Comparison of ENCODE assay signal across 8 mouse cellular contexts in genomic region chr15:76987542-76988094, GRCm38 (mm10). TPM values are rescaled to one million over a fixed set of nuclear protein-coding genes. Genes with fewer than 3 reads are reported as not detected.
DNase-seq lines count a peak whose midpoint lies in the region; ATAC-seq lines count a peak whose summit lies in the region.

No protein-coding gene starts in this region.

- no peak for ATAC-seq in liver, embryonic 15.5 days (ENCODE audit: insufficient read depth)

- no peaks in the 10 kb centered on the region for H3K4me1 ChIP-seq in liver, embryonic 15.5 days (replicated peaks)

- H3K9ac ChIP-seq in liver, embryonic 15.5 days = no peak overlapping the region

- peak; percentile 53 to 66 for DNase-seq in adrenal gland, adult (ENCODE audit: inconsistent age in 2 of 2, low spot score in 1 of 2)
- DNase-seq in adrenal gland, adult 8-10 months = no peak
- DNase-seq in urinary bladder, postnatal 25 days (ENCODE audit: low spot score) = peak; percentile 12
- DNase-seq in urinary bladder, postnatal 36 days (ENCODE audit: low spot score in 2 of 2) = no peak
- peak; percentile 60 for DNase-seq in kidney, postnatal 10 days
- peak; percentile 71 for DNase-seq in retina, postnatal 1 day
- no peak for DNase-seq in gastrocnemius, postnatal 25 days

- no peak overlapping the region for H3K27ac ChIP-seq in liver, embryonic 15.5 days (replicated peaks)

- peaks cover 19% of the 10 kb centered on the region for H3K27me3 ChIP-seq in liver, embryonic 15.5 days

- no peaks in the 10 kb centered on the region for H3K36me3 ChIP-seq in liver, embryonic 15.5 days (replicated peaks)

- H3K4me2 ChIP-seq in liver, embryonic 15.5 days = peak overlapping the region; percentile 43

- no peaks in the 10 kb centered on the region for H3K9me3 ChIP-seq in liver, embryonic 15.5 days (replicated peaks)

- 11% methylated on average over 21 of the region's 21 CpGs for WGBS in liver, embryonic 15.5 days (ENCODE audit: insufficient replicate concordance)

- H3K4me3 ChIP-seq in liver, embryonic 15.5 days (replicated peaks) = peak overlapping the region; percentile 14

RNA-seq across cellular contexts. Expression of gene 1110038F14Rik, which starts 39.3 kb away (rescaled TPM):
- 10 to 100 TPM; 40.3 to 48.6 (median 47.0) TPM for total RNA-seq in adrenal gland, adult 8-10 months (2022)
- polyA plus RNA-seq in liver, embryonic 15.5 days (2015; fragmentation: Nextera tagmentation; extraction: Ambion mirVana) = 16.4 and 18.7 TPM in 2 replicates
- 10 to 100 TPM; 14.4 to 19.3 TPM for total RNA-seq in gastrocnemius, postnatal 25 days (2021)

RNA-seq across cellular contexts. Expression of gene Apol6, which starts 56.9 kb away (rescaled TPM):
- 10 to 100 TPM; 11.8 to 73.3 (median 21.2) TPM for total RNA-seq in adrenal gland, adult 8-10 months (2022)
- 0.13 and 0.15 TPM in 2 replicates for polyA plus RNA-seq in liver, embryonic 15.5 days (2015; fragmentation: Nextera tagmentation; extraction: Ambion mirVana)
- total RNA-seq in gastrocnemius, postnatal 25 days (2021) = 10 to 100 TPM; 47.8 to 57.9 TPM

Comparison
In these comparisons a context has a peak if more than half of its experiments do, and no peak if none do; other contexts are left out.
1. DNase-seq: peak in adrenal gland, adult (2 of 2), urinary bladder, postnatal 25 days (single experiment), kidney, postnatal 10 days (single experiment) and retina, postnatal 1 day (single experiment); none in adrenal gland, adult 8-10 months (single experiment), urinary bladder, postnatal 36 days (0 of 2) and gastrocnemius, postnatal 25 days (single experiment).